Mouse (Mus musculus) kidney, postnatal 10 days (tissue): ENCODE measurements around the gene Man1b1.

Experiments
- DNase-seq: peaks from one replicate; pipeline ENCODE4 v3.0.0; 2021; ENCODE audit warnings: mixed read lengths

The Man1b1 gene

GRCm38 (mm10) chr2:25332286-25333160 is at the start of gene Man1b1:
Gene Man1b1 (plus strand): TSS chr2:25332338.
- peak; percentile 100 for DNase-seq

- no peak for DNase-seq
Observed at GRCm38 (mm10) chr2:25285551-25285950, 46.6 kb upstream of the Man1b1 start.

GRCm38 (mm10) chr2:25286314-25286713 is 45.8 kb upstream of the Man1b1 start:
- no peak for DNase-seq

GRCm38 (mm10) chr2:25286837-25287636 is 45.1 kb upstream of the Man1b1 start:
- peak; percentile 53 for DNase-seq

GRCm38 (mm10) chr2:25287927-25288649 is 44.0 kb upstream of the Man1b1 start, which contains the start of gene Tmem210:
Gene Tmem210 (plus strand): TSS chr2:25288145.
- DNase-seq, result no peak

GRCm38 (mm10) chr2:25288734-25289345 is 43.3 kb upstream of the Man1b1 start:
- no peak for DNase-seq

GRCm38 (mm10) chr2:25289651-25290050 is 42.5 kb upstream of the Man1b1 start, which contains the start of gene Lrrc26:
Gene Lrrc26 (plus strand): TSS chr2:25289915.
- peak; percentile 81 for DNase-seq

GRCm38 (mm10) chr2:25290101-25290815 is 41.9 kb upstream of the Man1b1 start:
- peak; percentile 46 for DNase-seq

GRCm38 (mm10) chr2:25290816-25291130 is 41.4 kb upstream of the Man1b1 start:
- DNase-seq, result peak; percentile 43

- peak; percentile 36 for DNase-seq
Observed at GRCm38 (mm10) chr2:25291184-25292053, 40.7 kb upstream of the Man1b1 start.

- DNase-seq, result peak; percentile 50
Observed at GRCm38 (mm10) chr2:25292054-25292544, 40.0 kb upstream of the Man1b1 start.

GRCm38 (mm10) chr2:25292856-25293255 is 39.3 kb upstream of the Man1b1 start:
- peak; percentile 89 for DNase-seq

- DNase-seq, result no peak
Observed at GRCm38 (mm10) chr2:25293706-25294105, 38.4 kb upstream of the Man1b1 start.

GRCm38 (mm10) chr2:25297093-25297492 is 35.0 kb upstream of the Man1b1 start:
- no peak for DNase-seq

- DNase-seq, result no peak
Observed at GRCm38 (mm10) chr2:25298046-25298445, 34.1 kb upstream of the Man1b1 start.

GRCm38 (mm10) chr2:25303452-25303851 is 28.7 kb upstream of the Man1b1 start:
- no peak for DNase-seq

GRCm38 (mm10) chr2:25303931-25304656 is 28.0 kb upstream of the Man1b1 start:
- DNase-seq, result no peak

GRCm38 (mm10) chr2:25304657-25305541 is 27.2 kb upstream of the Man1b1 start:
- peak; percentile 56 for DNase-seq
